Mouse (Mus musculus): ENCODE results near the gene Dapk3.

DNA sequence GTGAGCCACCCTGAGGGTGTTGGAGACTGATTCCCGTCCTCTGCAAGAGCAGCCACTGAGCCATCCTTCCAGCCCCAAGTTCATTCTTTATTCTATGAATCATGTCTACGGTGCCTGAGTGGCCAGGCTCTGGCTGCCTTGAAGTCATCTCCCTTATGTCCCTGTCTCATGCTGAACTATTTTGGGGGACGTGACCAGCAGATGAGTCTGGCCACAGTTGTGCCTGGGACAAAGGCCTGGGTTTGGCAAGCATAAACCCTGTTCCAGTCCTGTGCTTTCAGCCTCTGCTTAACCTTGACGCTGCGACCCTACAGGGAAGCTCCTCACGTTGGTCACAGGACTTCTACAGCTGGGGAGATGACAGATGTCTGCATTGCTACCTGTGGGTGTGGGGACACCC, 14.5 kb downstream of the Dapk3 start:
- TF ChIP-seq CTCF (IDR thresholded peaks at IDR 0.05; ENCODE audit: control insufficient read depth, insufficient read depth, insufficient replicate concordance, low read depth, low read length) (no peak), POLR2A (IDR thresholded peaks at IDR 0.05; ENCODE audit: control insufficient read depth, low read depth, low read length) (no peak)
